Mouse (Mus musculus): Measurements from ENCODE around the gene Rmdn2. TPM values are rescaled to one million over a fixed set of nuclear protein-coding genes. Genes with fewer than 3 reads are reported as not detected.

Rmdn2 gene
- 1.4 and 1.7 TPM in 2 replicates for polyA plus RNA-seq (2012; rRNA removed)

GRCm38 (mm10) chr17:79611545-79611944, at the start of gene Rmdn2:
Gene Rmdn2, plus strand, starts transcription at chr17:79611863.
- no peak for DNase-seq (ENCODE audit: low read depth, low spot score)
- 88% methylated on average over 4 of the region's 4 CpGs for WGBS

DNA sequence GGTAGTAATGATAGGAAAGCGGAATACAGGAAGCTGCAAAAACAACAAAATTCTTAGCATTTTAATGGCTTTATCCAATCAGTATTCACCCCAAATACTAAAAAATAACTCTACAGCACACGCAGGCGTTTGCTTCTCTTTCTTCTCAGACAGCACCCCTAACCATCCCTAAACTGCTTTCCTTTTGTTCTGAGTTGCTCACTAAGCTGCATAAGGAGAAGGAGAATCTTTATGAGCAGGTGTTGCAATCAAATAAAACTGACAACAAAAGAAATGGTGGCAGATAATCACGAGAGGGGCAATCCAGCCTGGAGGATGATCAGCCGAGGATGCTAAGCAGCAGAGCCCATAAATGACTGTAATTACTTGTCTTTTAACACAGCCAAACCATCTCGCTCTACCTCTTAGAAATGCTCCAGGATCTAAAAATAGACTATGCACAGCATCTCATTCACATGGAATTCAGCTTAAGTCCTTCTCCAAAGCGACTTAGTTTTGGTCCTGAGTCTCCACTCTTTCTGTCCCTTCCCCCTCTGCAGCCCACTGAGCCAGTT, 48.5 kb upstream of the Rmdn2 start:
- DNase-seq (ENCODE audit: low read depth, low spot score): no peak
- WGBS: 39% methylated on average over 7 of the region's 7 CpGs

GRCm38 (mm10) chr17:79563721-79564120, 47.9 kb upstream of the Rmdn2 start:
- no peak for DNase-seq (ENCODE audit: low read depth, low spot score)
- WGBS: 45% methylated on average over 2 of the region's 2 CpGs

- WGBS: 42% methylated on average over 9 of the region's 9 CpGs
Measured at GRCm38 (mm10) chr17:79565241-79565961, 46.3 kb upstream of the Rmdn2 start.

DNA sequence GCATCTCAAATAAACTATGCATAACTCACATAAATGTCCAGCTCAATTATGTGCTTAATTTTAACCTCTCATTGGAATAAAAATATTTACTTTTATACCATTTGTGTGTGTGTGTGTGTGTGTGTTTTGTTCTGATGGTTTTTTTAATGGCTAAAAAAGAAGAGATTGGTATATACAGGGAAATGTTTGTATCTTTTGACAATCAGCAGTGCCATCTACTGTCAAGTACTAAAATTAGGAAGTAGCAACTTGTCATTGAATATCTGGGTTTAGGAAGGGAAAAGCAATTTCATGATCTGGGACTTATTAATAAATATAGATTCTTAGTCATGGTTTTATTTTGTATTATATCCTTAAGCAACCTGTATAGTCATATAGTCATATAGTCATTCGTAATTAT, 43.3 kb upstream of the Rmdn2 start:
- no peak for DNase-seq (ENCODE audit: low read depth, low spot score)
- 87% methylated on average over 1 of the region's 1 CpGs for WGBS

More at GRCm38 (mm10) chr17:79565241-79565961, 46.3 kb upstream of the Rmdn2 start:
- DNase-seq (ENCODE audit: low read depth, low spot score): no peak

DNA sequence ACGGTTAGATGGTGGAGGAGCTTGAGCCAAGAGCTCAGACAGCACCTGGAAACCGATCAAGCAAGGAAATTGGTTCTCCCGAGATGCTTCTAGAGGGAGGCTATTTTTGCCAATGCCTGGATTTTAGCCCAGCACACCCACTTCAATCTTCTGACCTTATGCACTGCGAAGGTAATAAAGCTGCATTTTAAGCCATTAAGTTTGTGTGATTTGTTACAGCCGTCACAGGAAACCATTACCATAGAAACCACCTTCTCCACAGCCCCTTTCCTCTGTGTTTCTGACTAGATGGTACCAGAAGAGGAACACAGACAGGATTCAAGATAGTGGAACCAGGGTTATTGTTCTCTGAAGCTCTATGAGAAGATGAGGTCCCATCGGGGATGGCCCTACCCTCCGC, 33.3 kb upstream of the Rmdn2 start:
- no peak for DNase-seq (ENCODE audit: low read depth, low spot score)
- whole genome bisulfite sequencing: 41% methylated on average over 7 of the region's 7 CpGs

DNA sequence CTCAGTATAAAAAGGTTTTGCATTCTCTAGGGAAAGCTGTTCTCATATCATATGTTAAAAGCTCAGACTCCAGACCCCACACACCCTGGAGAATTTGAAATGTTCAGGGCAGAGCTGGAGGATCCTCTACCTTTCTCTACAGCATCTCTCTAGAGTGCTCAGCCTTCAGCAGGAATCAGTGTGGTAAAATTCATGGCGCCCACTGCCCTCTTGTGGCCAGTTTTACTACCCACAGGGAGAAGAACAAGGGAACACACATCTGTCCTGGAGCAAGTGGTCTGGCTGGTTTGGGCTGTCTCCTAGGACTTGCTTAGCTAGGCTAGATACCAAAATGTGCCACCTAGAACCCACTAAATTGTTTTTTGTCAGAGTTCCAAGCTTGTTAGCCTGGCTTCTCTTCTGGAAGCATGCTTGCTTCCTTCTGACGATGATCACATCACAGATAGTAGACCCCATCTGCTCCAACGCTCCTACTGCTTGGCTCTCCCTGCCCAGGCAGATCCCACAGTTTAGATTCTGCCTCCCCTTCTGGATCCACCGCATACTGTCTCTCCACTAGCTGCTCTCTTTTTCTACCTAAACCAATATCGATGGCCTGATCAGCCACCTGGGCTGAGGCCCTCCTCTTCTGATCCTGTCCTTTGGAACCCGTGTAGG, 31.3 kb upstream of the Rmdn2 start:
- WGBS: 71% methylated on average over 6 of the region's 6 CpGs
- DNase-seq (ENCODE audit: low read depth, low spot score): no peak

- 40% methylated on average over 4 of the region's 4 CpGs for WGBS
- DNase-seq (ENCODE audit: low read depth, low spot score): no peak
Measured at GRCm38 (mm10) chr17:79583466-79583865, 28.2 kb upstream of the Rmdn2 start.

DNA sequence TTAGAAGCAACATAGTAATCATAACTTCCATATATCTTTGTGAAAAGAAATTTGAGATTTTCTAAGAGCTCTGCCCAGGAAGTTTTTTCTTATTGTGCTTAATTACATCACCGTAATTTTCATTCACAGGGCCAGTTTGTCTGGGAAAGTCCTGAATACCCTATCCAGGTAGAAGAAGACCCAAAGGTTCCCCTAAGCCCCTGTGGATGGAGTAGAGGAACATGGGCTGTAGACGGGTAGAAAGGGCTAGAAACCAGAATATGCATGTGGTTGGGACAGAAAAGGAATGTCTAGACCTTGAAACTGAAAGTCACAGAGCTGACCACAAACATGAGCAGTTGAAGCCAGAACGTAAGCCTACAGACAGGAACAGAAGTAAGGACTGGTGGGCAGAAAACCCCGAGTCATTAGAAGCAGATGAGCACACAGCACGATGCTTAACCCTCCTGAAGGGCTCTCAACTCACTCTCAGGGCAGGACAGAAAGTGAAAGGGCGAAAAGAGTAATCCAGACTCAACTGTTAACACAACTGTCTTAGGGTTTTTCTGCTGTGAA, 27.3 kb upstream of the Rmdn2 start:
- no peak for DNase-seq (ENCODE audit: low read depth, low spot score)
- 66% methylated on average over 6 of the region's 6 CpGs for WGBS

GRCm38 (mm10) chr17:79589913-79590312, 21.8 kb upstream of the Rmdn2 start:
- no peak for DNase-seq (ENCODE audit: low read depth, low spot score)
- WGBS: 35% methylated on average over 1 of the region's 1 CpGs

DNA sequence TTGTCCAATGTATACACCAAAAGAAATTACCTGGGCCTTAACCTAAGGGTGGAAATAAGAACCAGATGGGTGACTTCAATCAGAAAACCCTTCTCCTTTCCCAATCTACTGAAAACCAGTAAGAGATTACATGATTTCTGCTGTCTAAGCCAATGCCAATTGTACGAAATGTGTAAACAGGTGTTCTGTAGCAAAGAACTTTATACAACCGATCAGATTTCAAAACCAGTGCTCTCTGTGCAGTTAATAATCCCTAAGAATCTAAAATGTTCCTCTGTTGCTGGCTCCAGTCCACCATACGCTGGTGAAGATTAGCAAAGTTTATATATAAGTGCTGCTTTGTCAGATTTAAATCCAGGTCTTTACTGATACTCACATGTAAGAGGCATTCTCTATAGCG, 15.7 kb upstream of the Rmdn2 start:
- DNase-seq (ENCODE audit: low read depth, low spot score): no peak
- 48% methylated on average over 4 of the region's 4 CpGs for WGBS

GRCm38 (mm10) chr17:79598151-79598550, 13.5 kb upstream of the Rmdn2 start:
- no peak for DNase-seq (ENCODE audit: low read depth, low spot score)
- WGBS: 22% methylated on average over 2 of the region's 2 CpGs

DNA sequence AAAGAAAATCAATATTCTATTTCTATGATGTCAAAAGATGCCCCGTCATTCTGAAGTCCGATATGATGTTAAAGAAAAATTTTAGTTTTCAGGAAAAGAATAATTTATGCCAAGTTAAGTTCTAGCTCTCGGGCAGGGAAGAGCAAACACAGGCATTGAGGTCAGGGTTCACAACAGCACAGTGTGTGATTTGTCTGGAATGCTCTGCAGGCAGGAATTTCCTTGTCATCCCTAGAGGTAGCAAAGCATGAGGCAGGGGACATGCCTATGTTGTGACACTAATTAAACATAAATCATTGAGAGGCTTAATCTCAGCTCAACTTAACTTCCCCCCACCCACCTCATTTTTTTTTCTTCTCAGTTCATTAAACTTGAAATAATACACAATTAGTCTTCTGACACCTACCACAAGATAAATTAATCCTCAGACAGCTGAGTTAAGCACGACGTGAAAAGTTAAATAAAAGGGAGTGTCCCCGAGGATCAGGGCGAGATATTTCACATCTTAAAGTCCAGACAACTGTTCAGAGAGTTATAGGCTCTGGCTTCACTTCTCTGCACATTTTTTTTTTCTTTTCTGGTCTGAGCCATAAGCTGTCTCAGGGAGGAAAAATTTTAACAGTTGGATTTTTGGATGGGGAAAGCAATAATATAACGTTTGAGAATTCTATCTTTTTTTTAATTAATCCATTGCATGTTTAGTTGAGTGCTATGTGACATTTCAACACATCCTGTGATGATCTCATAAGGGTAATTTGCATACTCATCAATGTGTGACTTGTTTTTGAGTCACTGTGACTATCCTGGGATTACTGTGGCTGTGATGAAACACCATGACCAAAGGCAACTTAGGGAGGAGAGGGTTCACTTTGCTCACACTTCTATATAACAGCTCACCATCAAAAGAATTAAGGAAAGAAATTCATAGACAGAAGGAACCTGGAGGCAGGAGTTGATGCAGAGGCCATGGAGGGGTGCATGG, 12.8 kb upstream of the Rmdn2 start:
- DNase-seq (ENCODE audit: low read depth, low spot score): no peak
- 15% methylated on average over 8 of the region's 8 CpGs for WGBS

- 78% methylated on average over 4 of the region's 4 CpGs for WGBS
- DNase-seq (ENCODE audit: low read depth, low spot score): no peak
Measured at GRCm38 (mm10) chr17:79600108-79600507, 11.6 kb upstream of the Rmdn2 start.

DNA sequence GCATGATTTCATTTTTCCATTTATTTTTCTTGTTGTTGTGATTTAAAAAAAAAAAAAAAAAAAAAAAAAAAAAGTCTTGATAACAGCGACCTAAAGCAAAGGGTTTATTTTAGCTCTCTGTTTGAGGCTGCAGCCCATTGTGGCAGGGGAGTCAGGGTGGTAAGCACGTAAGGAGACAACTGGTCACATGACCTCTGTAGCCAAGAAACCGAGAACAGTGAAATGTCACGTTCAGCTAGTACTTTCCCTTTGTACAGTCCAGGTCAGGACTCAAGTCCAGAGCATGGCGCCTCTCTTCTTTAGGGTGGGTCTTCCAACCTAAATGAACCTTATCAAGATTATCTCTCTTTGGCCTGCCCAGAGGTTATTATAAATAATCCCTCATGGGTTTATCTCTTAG, 9.3 kb upstream of the Rmdn2 start:
- 68% methylated on average over 5 of the region's 5 CpGs for WGBS
- no peak for DNase-seq (ENCODE audit: low read depth, low spot score)

GRCm38 (mm10) chr17:79603427-79603826, 8.2 kb upstream of the Rmdn2 start:
- WGBS: 29% methylated on average over 7 of the region's 7 CpGs
- no peak for DNase-seq (ENCODE audit: low read depth, low spot score)

DNA sequence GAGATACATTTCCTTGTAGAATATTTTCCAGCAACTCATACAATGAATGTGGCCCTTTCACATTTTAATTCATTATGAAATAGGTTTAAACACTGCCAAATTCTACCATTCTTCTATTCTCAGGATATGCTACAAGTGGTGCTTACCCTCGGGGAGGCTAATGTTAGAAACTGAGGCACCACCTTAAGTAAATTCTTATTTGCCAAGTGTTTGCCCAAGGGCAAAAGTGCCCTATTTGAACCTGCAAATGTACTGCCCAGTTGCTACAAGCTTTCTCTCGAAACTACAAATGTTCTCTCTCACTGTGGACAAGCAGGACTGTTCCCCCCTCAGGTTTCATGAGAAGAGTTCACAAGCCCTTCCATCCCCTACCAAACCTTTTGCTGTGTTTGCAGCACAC, 5.9 kb upstream of the Rmdn2 start:
- WGBS: 48% methylated on average over 2 of the region's 2 CpGs
- DNase-seq (ENCODE audit: low read depth, low spot score): no peak

- DNase-seq (ENCODE audit: low read depth, low spot score): no peak
- 91% methylated on average over 1 of the region's 1 CpGs for WGBS
Measured at GRCm38 (mm10) chr17:79609697-79610096, 2.0 kb upstream of the Rmdn2 start.

DNA sequence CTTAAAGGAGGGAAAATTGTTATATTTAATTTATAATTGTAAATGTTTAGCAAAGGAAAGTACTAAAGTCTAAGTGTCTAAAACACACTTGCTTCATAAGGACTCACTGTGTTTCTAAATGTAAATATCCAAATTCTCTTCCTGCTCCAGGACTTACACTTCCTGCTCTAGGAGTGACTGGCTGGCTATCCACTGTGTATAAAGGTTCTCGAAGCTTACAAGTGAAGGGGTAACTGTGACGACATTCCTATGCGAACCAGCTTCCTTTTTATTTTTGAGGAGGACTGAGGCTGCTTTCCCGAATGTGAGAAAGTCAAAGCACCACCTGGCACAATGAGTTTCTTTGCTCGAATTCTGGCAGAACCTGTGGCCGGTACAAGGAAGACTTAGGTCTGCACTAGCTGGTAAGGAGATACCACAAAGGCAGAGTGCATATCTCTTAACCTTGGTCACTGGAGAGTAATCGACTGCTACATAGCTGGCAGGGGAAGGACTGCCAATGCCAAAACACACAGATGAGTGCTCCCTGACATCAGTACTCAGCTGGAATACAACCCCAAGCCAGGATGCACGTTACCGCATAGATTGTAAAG, 1.4 kb upstream of the Rmdn2 start:
- WGBS: 50% methylated on average over 9 of the region's 9 CpGs
- DNase-seq (ENCODE audit: low read depth, low spot score): no peak
